Mouse (Mus musculus) layer of hippocampus, postnatal 25 days (tissue): ENCODE measurements around the gene Fam114a2. TPM values are rescaled to one million over a fixed set of nuclear protein-coding genes. Genes with fewer than 3 reads are reported as not detected.
"Not testable (repeated sequence)": the region's sequence is repeated elsewhere in the genome, so short reads cannot be mapped to it uniquely, and the experiment has no call there.

ENCODE experiments used
- DNase-seq, 2 experiments: peaks; one replicate each; pipeline ENCODE4 v3.0.0; 2022; ENCODE audit warnings: mixed read lengths in 2 of 2, low spot score in 1 of 2; ENCODE audit errors: extremely low spot score in 1 of 2
- total RNA-seq, 2 experiments: library from RNA; stranded (reverse); gene quantifications; 2 replicates each; pipeline ENCODE4 v1.2.3; 2021

Fam114a2 gene
- 10 to 100 TPM; 33.2 to 35.8 TPM for total RNA-seq

DNA sequence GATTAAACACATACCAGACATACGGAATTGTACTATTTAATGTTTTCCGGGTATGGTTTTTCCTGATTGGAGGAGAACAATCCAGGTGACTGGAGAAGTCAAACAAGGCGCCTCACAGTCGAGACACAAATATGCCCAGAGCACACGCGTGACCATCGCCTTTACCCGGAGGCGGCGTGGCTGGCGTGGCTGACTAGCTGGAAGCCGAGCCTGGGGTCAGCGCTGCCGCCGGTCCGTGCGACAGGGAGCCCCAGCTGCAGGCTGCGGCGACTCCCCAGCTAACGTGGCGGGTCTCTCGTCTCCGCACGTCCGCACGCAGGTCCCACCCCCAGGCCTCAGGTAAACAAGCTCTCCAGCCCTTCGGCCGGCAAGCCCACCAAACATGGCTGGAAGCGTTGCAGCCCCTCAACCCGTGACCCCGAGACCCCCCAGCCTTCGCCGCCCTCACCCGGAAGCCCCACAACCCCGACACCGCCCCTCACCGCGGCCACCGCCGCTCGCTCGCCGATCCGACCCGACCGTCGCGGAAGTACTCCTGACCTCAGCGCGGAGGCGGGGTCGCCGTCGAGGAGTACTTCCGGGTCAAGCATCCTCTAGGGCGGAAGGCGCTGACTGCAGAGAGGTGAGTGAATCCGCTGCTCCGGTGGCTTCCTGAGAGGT lies at the start of gene Fam114a2, which contains the start of gene Mfap3:
Gene Fam114a2, minus strand, starts transcription at position 527 of the 660 bp plus-strand sequence.
Gene Mfap3, plus strand, starts transcription at position 574 of the 660 bp plus-strand sequence.
- DNase-seq, result peak; percentile 86 to 87

GRCm38 (mm10) chr11:57566091-57567035 lies 47.9 kb upstream of the Fam114a2 start:
- no peak for DNase-seq

GRCm38 (mm10) chr11:57564564-57564963 lies 46.1 kb upstream of the Fam114a2 start:
- DNase-seq, result no peak

DNA sequence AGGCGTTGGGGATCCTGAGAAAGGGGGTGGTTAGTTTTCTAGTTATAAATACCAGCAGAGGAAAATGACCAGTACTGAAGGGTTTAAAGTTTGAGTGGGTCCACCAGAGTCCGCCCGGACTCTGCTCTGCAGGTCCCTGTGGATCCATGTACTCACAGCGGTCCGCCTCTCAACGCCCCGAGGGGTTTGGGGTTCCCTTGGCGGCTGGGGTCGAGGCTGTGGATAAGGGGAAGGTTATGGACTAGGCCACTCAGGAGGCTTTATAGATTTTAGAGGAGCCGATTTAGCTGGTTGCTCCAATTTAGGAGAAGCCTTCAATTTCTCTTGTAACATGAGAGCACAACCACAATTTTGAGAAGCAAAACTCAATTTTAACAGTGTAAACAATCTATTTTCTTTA lies 39.5 kb upstream of the Fam114a2 start:
- DNase-seq, result not testable (repeated sequence)

- DNase-seq, result no peak
These were observed 34.8 kb upstream of the Fam114a2 start for GRCm38 (mm10) chr11:57553015-57553780.

GRCm38 (mm10) chr11:57551016-57551415 lies 32.6 kb upstream of the Fam114a2 start:
- DNase-seq, result no peak

GRCm38 (mm10) chr11:57550230-57550629 lies 31.8 kb upstream of the Fam114a2 start:
- no peak for DNase-seq

GRCm38 (mm10) chr11:57548618-57549550 lies 30.5 kb upstream of the Fam114a2 start:
- peak; percentile 84 to 97 for DNase-seq

DNA sequence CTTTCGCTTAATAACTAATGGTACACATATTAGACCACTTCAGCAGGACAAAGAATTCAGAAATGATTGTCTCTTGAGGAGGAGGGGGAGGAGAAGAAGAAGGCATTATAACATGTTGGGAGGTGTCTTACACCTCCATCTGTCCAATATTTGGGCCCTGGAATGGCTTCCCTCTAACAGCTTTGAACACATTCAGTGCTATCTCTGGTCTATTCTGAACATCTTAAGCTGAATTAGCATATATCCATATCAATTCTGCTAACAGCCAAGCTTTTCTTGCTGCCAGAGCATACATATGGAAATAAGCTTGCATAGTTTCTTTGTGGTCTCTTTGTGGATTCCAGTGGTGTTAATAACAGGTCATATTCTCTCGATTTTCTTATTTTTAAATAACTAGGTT lies 22.3 kb upstream of the Fam114a2 start:
- no peak for DNase-seq

- no peak for DNase-seq
These were observed 21.5 kb upstream of the Fam114a2 start for GRCm38 (mm10) chr11:57539841-57540418.

GRCm38 (mm10) chr11:57535912-57536311 lies 17.5 kb upstream of the Fam114a2 start:
- DNase-seq, result no peak

- no peak for DNase-seq
These were observed 13.9 kb upstream of the Fam114a2 start for GRCm38 (mm10) chr11:57532306-57532705.

- no peak for DNase-seq
These were observed 13.0 kb upstream of the Fam114a2 start for GRCm38 (mm10) chr11:57531300-57531950.

DNA sequence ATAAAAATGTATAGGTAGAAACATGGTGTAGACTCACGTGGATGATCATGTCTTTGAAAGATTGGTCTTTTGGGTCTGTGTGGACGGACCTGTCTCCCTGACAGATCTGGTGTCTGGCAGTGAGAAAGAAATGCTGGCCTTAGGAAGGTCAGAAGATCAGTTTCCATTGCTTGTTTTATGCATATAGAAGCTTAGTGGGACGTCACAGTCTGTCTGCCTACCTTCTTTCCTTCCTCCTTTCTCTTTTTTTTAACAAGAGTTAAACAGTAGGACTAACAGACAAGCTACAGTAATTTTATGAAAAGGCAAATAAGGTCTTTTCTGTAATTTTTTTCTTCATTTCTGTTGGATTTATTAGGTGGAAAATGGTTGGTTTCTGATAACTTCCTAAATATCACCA lies 10.7 kb upstream of the Fam114a2 start:
- no peak for DNase-seq

GRCm38 (mm10) chr11:57527506-57527905 lies 9.1 kb upstream of the Fam114a2 start:
- DNase-seq, result no peak

GRCm38 (mm10) chr11:57525900-57526299 lies 7.5 kb upstream of the Fam114a2 start:
- no peak for DNase-seq

GRCm38 (mm10) chr11:57524597-57524996 lies 6.2 kb upstream of the Fam114a2 start:
- DNase-seq, result no peak

GRCm38 (mm10) chr11:57523418-57523817 lies 5.0 kb upstream of the Fam114a2 start:
- no peak for DNase-seq

DNA sequence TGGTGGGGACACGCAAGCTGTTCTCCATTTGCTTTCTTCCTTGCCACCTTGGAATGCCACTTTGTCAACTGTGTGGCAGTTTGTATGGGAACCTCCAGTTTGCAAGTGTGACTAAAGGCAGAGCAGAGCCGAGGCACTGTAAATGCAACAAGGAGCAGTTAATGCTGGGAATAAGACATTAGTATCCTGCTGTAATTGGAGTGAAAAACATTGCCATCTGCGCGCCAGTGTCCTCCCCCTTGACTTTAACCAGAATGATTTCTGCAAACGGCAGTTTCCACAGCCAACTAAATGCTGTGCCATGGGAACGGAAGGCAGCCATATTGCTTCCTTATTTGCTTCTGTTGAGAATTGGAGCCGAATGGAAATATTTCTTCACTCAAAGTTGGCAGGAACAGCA lies 3.6 kb upstream of the Fam114a2 start:
- DNase-seq, result peak; percentile 31 to 45
